Mouse (Mus musculus): ENCODE results near the gene Dlx3.

GRCm38 (mm10) chr11:95100393-95100792 lies 19.5 kb upstream of the Dlx3 start:
- TF ChIP-seq CTCF (IDR thresholded peaks at IDR 0.05) (peak; percentile 34), EP300 (IDR thresholded peaks at IDR 0.05) (no peak)

All from lung, postnatal 0 days (tissue).